Mouse (Mus musculus): ENCODE results near the gene Agbl4.

Gene Agbl4

DNA sequence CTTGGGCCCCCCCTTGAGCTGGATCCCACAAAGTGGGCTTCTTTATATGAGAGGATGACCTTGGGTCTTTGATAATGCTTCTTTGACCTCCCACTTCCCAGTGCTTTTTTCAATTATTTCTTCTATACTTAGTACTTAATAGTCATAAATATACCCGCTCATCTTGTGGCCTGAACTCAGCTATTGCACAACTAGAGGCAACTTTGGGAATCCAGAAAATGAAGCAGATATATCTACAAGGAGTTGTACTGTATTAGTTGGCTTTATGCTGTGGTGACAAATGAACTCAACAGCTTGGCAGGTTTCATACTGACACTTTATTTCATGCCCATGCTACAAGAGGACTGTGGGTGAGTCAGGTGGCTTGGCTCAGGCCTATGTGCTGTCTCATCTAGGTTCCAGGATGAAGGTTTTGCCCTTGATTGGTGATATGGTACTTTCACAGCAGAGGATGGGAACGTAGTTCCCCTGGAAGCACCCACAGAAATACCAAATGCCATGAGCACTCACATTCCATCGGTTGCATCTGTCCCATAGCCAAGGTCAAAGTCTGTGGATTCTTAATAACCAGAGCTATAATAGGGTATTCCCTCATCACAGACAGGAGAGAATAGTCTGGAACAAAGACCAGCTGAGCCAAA is 1197.3 kb downstream of the Agbl4 start:
- 96% methylated on average over 3 of the region's 3 CpGs for WGBS

DNA sequence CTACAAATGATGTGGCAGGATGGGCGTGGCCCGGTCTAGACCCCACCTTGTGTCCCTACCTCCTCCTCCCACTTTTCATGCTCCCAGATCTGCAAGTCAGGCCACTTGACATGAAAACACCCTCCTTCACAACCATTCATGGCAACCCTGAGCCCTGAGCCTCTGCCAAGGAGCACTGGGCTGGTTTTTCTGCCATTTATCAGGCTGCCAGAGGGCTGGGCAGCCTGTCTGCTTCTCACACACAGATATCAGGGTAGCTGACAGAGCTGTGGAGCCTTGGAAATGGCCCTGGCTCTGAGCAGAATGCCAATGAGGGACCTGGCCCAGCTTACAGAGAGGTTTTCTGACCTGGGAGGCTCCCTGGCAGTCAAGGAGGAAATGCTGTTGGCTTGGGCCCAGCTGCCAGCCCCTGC is 1199.8 kb downstream of the Agbl4 start:
- 54% methylated on average over 2 of the region's 2 CpGs for WGBS

DNA sequence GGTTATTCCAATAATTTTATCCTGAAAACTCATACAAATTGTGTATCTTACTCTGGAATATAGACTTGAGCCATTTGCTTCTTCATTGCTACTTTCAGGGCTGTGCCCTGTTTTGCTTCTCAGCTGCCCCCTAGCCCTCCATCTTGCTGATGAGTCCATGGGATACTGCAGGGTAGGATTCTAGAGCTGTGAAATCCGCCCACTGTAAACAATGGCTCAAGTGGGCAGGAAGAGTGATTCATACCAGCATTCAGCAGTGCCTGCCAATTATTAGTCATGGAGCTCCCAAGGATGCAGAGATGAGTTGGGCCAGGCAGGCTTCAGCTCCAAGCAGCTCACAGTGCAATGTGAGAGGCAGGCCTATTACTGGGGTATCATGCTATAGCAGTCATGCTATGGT is 1200.5 kb downstream of the Agbl4 start:
- WGBS = 46% methylated on average over 1 of the region's 1 CpGs

DNA sequence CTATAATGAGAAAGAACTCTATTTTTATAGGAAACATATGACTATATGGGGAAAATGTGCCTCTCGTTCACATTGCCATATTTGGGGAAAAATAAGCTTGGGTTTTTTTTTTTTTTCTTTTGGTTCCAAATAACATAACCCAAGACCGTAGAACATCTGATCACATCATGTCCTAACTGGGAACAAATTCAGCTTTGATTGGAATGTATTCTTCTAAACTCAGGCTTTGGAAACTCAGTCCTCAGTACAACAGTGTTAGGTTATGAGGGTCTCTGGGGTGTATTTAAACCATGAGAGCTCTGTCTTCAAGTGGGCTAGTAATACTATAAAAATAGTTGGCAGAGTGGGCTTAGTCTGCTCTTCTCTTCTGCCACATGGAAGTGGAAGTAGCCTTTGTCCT is 1205.7 kb downstream of the Agbl4 start:
- 67% methylated on average over 2 of the region's 2 CpGs for WGBS

DNA sequence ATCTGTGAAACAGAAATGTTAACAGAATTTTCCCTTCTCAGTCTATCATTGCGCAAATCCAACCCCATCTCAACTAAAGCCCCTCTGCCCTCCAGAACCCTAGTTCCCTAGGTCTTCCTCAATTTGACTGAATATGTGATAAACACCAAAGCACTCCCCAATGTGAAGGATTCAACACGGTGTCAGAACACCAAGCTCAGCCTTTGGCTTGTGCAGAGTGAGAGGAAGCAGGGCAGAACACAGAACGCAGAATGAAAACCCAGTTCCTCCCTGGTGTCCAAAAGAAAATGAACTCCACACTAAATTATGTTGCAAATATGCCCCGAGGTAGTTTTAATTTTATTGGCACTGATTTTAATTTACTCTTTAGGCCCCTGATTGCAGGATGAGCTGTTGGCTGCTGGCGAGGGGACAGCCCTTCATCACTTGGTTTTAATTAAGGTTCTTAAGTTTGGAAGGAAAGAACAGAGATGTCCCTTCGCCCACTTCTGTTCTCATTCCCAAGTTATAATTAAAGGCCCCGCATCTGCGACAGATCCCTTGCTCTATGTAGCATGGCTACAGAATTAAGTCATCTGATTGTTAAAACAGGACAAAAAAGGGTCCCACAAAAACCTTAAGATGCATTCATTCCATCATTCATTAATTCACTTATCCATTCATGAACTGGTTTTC is 1210.5 kb downstream of the Agbl4 start:
- WGBS = 69% methylated on average over 8 of the region's 8 CpGs

DNA sequence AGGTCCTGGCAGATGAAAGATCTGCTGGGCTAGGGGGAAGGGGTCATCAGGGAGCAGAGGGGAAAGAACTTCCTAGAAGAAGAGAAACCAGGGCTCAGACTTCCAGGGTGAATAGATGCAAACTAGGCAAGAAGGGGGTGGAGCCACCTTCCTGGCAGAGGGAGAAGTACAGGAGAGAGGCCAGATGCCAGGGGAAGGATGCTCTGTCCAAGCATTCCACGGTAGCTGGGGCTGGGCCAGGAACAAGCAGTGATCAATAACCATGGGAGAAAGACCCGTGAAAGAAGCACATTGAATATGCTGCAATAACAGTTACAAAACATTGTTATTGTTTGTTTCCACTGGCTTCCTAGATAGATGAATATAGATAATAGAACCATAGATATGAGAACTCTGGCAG is 1224.4 kb downstream of the Agbl4 start:
- 47% methylated on average over 2 of the region's 2 CpGs for WGBS

DNA sequence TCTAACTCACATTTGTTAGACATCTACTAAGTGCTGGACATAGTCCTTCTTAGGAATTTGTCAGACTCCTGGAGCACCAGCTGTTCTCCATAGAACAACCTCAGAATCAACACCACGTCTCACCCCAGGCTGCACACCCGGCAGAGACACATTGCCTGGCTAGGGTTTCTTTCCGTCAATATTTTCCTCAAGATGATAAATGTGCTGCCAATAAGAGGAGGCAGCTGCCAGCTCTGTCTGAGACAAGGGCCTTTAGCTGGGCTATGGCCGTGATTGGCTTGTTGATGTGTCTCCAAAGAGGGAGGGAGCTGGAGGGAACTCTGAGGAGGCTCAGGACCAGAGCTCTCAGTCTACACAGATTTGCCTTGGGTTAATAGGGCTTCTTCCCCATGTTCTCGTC is 1227.5 kb downstream of the Agbl4 start:
- WGBS = 53% methylated on average over 5 of the region's 5 CpGs

DNA sequence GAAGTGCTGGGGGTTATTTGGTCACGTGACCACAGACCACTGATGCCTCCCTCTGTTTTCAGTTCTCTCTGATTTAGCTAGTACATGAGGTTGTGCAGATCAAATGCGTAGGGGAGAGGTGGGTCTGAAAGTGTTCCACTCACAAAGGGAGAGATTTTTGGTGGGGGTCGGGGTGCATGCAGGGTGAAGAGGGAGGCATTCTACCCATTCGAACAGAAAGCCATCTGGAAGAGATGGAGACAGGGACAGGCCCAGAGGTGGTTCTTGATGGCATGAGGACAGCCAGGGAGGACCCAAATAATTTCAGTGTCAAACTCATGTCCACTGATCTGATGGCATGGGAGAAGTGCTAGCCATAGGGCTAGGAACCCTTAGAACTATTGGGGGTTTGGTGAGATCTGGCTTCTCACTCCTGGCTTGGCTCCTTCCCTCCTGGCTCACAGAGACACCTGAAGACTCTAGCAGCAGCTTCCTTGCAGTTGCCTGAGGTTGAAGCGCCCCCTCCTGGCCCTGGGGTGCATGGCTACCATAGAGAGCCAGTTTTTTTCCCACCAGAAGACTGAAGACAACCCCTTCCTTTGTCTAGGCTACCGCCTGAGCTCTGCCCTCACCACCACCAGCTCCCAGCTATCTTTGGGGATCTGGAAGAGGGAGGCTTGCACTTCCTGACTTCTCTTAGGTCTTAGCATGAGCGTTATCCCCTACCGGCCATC is 1228.8 kb downstream of the Agbl4 start:
- 38% methylated on average over 8 of the region's 8 CpGs for WGBS

DNA sequence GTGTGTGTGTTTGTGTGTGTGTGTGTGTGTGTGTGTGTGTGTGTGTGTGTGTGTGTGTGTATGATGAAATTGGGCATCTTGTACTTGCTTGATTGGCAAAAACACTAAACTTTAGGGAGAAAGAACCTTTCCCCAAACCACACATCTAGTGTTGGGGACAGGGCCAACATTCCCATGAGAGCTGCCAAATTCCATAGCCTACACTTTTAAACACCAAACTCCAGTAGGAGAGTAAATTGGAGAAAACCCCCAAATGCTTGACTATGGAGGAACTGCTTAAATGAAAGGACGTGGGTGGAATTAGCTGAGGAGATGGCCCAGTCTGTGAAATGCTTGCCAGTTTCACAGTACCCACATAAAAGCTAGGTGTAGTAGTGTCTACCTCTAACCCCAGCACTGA is 1235.2 kb downstream of the Agbl4 start:
- WGBS = 62% methylated on average over 1 of the region's 1 CpGs

DNA sequence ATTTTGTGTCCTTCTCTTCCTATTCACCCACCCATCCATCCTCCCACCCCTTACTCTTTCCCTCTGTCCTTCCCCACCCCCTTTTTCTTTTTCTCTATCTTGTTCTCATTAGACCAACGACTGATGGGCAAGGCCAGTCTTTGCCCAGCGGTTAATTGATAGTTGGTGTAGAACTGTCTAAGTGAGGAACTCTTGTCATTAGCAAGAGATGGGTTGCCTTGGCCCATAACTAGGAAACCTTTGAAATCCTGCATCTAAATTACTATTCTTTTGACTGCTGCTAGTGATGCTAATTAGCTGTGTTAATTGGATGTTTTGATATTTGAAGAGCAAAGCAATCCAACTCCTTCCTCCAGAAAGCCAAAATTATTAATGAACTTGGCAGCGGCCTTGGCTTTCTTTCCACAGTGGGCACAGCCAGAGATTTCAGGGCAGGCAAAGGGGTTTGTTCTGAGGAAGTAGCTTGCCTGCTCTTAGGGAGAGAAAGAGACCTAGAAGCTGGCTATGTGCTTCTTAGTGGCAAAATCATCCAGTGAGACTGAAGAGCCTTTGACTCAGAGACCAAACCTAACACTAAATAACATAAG is 1238.2 kb downstream of the Agbl4 start:
- 64% methylated on average over 3 of the region's 3 CpGs for WGBS

DNA sequence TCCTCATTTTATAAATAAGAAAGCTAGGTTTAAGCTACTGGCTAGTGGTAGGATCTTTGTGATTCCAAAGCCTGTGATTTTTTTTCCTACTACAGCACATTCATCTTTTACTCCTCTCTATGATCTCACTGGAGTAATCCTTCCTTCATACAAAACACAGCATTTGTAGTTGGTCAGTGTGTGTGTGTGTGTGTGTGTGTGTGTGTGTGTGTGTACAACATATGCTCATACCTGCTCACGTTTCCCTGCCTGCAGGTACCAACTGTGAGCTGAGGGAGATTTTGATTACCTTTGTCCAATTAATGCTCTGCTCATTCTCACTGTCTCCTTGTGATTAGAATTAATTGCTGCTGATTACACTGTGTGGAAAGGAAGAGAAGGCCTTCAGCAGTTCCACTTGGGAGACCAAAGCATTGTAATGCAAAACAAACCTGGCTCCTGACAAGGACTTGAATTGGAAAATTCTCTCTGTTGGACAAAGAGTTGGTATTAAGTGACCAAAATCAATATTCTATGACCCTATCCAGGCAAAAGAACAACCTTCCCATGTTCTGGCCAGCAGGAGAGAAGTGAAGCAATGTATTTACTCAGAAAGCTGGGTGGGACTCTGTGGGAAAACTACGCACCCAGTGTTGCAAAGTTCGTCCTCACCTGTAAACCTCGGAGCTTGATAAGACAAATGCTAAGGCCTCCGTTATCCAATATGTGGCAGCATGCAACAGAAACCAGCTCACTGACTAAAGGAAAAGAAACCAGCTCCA is 1241.7 kb downstream of the Agbl4 start:
- WGBS = 83% methylated on average over 5 of the region's 5 CpGs

DNA sequence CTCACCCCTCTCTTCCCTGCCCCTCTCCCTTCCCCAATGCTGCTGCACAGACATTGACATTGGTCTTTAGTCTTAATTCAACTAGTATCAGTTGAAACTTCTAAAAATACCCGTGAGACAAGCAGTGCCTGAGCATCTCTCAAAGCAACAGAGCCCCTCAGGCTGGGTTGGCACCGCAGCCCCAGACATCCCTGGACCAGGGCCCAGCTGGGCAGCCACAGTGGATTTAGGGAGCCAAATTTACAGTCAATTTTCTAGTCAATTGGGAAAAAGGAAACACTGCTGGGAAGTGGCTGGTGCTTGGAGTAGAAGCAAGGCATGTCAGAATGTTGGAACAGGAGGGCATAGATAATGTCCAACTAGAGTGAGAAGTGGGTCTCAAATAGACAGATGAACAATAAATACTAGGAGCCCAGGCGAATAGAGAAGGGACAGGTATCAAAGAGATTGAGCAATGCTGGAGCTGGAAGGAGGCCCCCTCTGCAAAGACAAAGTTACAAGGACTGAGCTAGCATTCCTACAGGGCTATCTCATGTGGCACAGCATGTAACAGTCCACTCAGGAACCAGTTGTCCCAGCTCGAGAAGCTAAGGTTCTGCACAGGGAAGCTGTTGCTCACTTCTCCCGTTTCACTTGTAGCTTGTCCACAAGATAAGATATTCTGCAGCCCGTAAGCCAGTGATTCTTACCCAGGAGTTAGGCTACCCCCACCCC is 1247.8 kb downstream of the Agbl4 start:
- WGBS = 28% methylated on average over 6 of the region's 6 CpGs

DNA sequence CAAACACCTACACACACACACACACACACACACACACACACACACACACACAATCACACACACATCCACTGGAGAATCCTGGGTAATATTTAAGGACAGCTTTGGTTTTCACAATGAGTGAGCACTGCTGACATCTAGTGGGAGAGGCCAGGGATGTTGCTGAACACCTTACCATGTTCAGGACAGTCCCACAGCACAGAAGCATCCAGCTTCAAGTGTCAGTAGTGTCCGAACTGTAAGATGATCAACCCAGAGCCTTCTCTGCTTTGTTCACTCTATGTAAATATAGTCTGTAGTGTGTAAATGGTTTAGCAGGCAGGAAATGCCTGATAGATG is 1248.3 kb downstream of the Agbl4 start:
- WGBS = 38% methylated on average over 1 of the region's 1 CpGs

DNA sequence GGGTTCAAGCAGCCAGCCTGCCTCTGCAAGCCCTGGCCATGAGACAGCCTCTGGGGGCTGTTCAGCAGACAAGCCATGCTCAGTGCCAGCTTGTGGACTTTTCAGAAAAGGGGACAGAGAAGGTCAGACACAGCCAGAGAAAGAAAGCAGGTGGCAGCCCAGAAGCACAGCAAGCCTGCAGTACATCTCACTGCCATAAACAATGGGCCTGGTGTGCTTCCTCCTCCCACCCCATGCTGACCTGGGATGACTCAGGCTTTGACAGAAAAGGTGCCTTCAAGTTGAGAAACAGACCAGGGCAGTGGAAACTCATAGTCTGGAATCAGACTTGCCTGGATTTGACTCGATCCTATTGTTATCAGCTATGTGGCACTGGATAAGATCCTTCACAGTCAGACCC is 1256.0 kb downstream of the Agbl4 start:
- WGBS = 79% methylated on average over 1 of the region's 1 CpGs

DNA sequence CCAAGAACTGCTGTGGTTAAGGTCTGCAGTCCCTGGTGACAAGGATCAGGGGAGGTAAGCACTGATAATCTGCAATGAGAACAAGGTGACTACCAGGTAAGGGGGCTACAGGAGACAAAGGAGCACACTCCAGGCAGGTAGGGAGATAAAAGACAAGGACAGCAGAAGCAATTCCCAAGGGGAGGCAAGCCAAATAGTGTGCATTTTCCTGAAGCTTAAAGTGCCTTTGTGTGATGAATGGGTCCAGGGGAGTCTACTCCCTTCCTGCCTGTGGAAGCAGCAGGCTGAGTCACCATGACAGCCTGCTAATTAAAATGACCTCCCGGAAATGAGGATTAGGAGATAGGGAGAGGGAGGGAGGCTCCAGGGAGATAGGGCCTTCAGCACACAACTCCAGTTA is 1266.3 kb downstream of the Agbl4 start:
- WGBS = 33% methylated on average over 1 of the region's 1 CpGs

DNA sequence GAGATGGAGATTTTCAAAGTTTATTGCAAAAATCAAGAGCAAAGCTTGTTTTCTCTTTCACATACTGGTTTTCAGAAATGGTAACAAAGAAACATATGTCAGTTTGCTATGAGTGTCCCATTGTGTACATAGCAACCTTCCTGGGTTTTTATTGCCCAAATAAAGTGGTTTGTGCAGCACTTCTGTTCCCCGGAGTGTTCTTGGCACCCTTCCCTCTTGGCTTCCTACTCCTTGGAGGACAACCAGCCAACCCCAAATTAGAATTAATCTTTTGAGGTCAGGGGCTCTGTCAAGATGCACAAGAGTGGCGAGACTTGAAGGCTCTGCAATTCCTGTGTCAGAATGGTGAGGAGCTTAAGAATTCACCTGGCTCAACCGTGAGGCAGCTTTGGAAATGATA is 1266.7 kb downstream of the Agbl4 start:
- whole genome bisulfite sequencing = 35% methylated on average over 3 of the region's 3 CpGs

DNA sequence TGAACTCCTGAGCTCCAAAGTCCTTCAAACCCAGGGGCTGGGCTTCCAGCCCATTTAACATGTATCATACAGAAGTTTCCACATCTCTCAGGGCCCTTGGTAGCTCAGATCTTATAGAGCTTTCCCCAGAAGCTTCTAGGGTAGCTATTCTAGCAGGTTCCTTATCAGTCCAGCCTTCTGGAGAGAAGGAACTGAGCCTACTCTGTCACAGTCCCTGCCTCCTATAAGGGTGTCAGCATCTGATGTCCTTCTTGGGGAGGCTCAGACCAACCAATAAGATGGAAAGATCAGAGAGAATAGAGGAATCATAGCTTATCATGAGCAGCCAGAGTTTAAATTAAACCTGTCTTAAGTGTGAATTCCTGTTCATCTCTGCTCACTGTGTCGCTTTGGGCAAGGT is 1269.3 kb downstream of the Agbl4 start:
- 84% methylated on average over 1 of the region's 1 CpGs for WGBS

DNA sequence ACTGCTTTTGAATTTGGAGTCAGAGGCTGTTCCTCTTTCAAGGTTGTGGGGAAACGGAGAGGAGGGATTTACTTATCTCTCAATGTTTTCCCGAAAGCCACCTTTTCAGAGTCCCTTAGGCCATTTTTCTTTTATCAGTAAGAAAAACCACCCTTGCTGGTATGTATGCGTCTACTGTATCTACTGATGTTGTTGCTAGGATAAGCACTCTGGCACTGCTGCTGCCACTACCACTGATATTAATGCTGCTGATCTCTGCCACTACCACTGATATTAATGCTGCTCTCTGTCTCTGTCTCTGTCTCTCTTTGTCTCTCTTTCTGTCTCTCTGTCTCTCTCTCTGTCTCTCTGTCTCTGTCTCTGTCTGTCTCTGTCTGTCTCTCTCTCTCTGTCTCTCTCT is 1271.9 kb downstream of the Agbl4 start:
- 92% methylated on average over 3 of the region's 3 CpGs for WGBS

DNA sequence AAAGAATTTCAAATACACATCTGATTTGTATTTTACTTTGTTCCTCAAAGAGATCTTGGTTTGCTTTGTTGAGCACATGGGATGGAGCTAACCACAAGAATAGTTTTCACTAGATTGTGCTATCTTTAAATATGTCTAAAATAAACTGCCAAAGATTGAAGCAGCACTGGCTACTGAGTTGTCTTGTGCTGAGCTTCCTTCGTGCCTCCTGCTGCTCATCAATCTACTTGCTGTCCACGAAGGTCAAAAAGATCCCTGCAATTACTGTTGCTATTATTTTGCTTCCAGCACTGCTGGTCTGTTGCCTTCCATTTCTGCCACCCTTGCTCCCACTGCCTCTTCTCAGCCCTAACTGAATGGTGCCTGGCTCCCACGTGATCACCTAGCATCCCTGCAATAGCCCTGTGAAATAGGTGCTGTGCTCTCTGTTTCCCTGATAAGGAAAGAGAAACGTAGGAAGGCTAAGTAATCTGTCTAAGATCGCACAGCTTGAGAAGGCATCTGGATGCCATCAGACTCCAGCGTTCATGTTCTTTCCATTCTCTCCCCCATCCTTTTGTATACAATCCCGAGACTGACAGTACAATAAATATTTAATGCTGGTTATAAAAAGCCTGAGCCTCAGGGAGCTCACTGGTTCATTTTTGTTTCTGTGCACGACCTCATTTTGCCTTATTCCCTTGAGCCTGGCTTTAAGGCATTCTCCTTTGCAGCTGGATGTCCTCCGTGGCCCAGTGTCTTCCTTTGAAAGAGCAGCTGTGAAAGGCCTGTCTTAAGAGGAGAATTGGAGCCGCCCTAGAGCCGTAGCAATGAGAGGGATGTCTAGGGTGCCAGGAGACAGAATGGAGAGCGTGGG is 1273.3 kb downstream of the Agbl4 start:
- 30% methylated on average over 12 of the region's 12 CpGs for whole genome bisulfite sequencing

DNA sequence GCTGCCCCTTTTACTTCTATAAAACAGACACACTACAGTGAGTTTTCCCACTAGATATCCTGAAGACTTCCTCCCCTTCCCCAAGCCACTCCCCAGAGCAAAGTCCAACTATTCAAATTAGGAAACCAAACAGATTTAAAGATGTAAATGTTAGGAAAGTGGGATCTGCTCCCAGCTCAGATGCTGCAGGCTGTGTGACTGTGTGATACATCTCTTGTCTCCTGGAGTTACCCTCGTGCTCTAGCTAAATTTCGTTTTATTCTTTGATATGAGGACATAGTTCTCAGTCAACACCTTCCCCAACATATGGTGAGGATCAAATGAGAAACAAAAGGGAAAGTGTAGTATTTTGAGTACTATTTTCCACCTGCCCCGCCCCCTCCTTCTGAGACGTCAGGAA is 1274.0 kb downstream of the Agbl4 start:
- 48% methylated on average over 4 of the region's 4 CpGs for WGBS

DNA sequence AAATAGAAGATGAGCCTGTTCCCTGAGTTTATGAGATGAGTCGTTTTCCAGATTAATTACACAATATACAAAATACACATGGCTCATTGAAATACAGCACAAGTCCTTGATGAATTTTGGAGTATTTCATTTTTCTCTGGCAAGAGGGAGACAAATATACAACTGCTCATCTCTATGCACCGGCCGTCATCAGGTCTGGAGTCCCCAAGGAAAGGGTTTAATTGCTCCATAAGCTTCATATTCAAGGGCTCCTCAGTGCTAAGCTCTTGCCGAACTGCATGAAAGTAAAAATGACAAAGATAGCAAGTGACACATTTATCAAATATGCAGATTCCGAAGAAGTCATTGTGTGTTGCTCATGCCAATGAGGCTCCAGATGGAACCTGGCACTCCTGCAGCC is 1284.5 kb downstream of the Agbl4 start:
- 75% methylated on average over 5 of the region's 5 CpGs for WGBS

Measured in cerebral cortex, adult 2 months (tissue).